Mouse (Mus musculus): ENCODE measurements around the gene Polm. TPM values are rescaled to one million over a fixed set of nuclear protein-coding genes. Genes with fewer than 3 reads are reported as not detected.

The Polm gene
- 7.1 and 10.0 TPM in 2 replicates for polyA plus RNA-seq (2015; fragmentation: Nextera tagmentation; extraction: Ambion mirVana)

GRCm38 (mm10) chr11:5837251-5838246 is at the start of gene Polm:
Gene Polm, minus strand, starts transcription at chr11:5838016.
- Histone ChIP-seq H3K27me3 (no peaks in the 10 kb centered on the region), H3K9ac (peak within 1 kb of the TSS; percentile 62), H3K4me2 (peak within 1 kb of the TSS; percentile 85), H3K36me3 (no peaks in the 10 kb centered on the region; the same call in 1 of the 2 replicates), H3K9me3 (no peaks in the 10 kb centered on the region), H3K4me3 (peak within 1 kb of the TSS; percentile 59), H3K27ac (peak within 1 kb of the TSS; percentile 80), H3K4me1 (peaks cover 11% of the 10 kb centered on the region)
- under 1% methylated on average over 63 of the region's 63 CpGs for WGBS
- ATAC-seq (ENCODE audit: borderline replicate concordance, extremely low read depth, low FRiP score, low TSS enrichment), result peak; percentile 97

- 29% methylated on average over 5 of the region's 5 CpGs for WGBS
- H3K27me3 ChIP-seq, result no peaks in the 10 kb centered on the region
- no peak overlapping the region for H3K4me2 ChIP-seq
- H3K4me3 ChIP-seq, result no peak overlapping the region
- no peak for ATAC-seq (ENCODE audit: borderline replicate concordance, extremely low read depth, low FRiP score, low TSS enrichment)
- no peak overlapping the region for H3K9ac ChIP-seq
- H3K36me3 ChIP-seq, result no peaks in the 10 kb centered on the region
- peaks cover 6% of the 10 kb centered on the region; the same call in 1 of the 2 replicates for H3K4me1 ChIP-seq
- H3K27ac ChIP-seq, result no peak overlapping the region
- H3K9me3 ChIP-seq, result no peaks in the 10 kb centered on the region
These were observed 49.4 kb upstream of the Polm start for GRCm38 (mm10) chr11:5887250-5887649.

- no peaks in the 10 kb centered on the region for H3K36me3 ChIP-seq
- no peak overlapping the region for H3K9ac ChIP-seq
- ATAC-seq (ENCODE audit: borderline replicate concordance, extremely low read depth, low FRiP score, low TSS enrichment), result no peak
- no peaks in the 10 kb centered on the region; the same call in 1 of the 2 replicates for H3K4me1 ChIP-seq
- no peaks in the 10 kb centered on the region for H3K9me3 ChIP-seq
- no peak overlapping the region for H3K4me2 ChIP-seq
- H3K27ac ChIP-seq, result no peak overlapping the region
- H3K27me3 ChIP-seq, result no peaks in the 10 kb centered on the region
- WGBS, result 15% methylated on average over 9 of the region's 9 CpGs
- no peak overlapping the region for H3K4me3 ChIP-seq
These were observed 48.4 kb upstream of the Polm start for GRCm38 (mm10) chr11:5886187-5886586.

GRCm38 (mm10) chr11:5882518-5882917 is 44.7 kb upstream of the Polm start:
- Histone ChIP-seq H3K4me1 (peaks cover 7% of the 10 kb centered on the region), H3K4me2 (no peak overlapping the region), H3K9me3 (no peaks in the 10 kb centered on the region), H3K9ac (no peak overlapping the region), H3K36me3 (no peaks in the 10 kb centered on the region), H3K4me3 (no peak overlapping the region), H3K27ac (no peak overlapping the region), H3K27me3 (no peaks in the 10 kb centered on the region)
- no peak for ATAC-seq (ENCODE audit: borderline replicate concordance, extremely low read depth, low FRiP score, low TSS enrichment)
- 53% methylated on average over 8 of the region's 8 CpGs for WGBS

- no peak overlapping the region for H3K4me3 ChIP-seq
- H3K36me3 ChIP-seq, result peaks cover 16% of the 10 kb centered on the region; the same call in 1 of the 2 replicates
- H3K27ac ChIP-seq, result no peak overlapping the region
- peaks cover 21% of the 10 kb centered on the region for H3K4me1 ChIP-seq
- no peaks in the 10 kb centered on the region for H3K27me3 ChIP-seq
- no peak for ATAC-seq (ENCODE audit: borderline replicate concordance, extremely low read depth, low FRiP score, low TSS enrichment)
- H3K9ac ChIP-seq, result no peak overlapping the region
- no peak overlapping the region for H3K4me2 ChIP-seq
- WGBS, result 50% methylated on average over 5 of the region's 5 CpGs
- H3K9me3 ChIP-seq, result no peaks in the 10 kb centered on the region
These were observed 42.1 kb upstream of the Polm start for GRCm38 (mm10) chr11:5879905-5880304.

- peak overlapping the region; percentile 53 for H3K9ac ChIP-seq
- peak overlapping the region; percentile 83 for H3K4me3 ChIP-seq
- peak overlapping the region; percentile 79 for H3K27ac ChIP-seq
- ATAC-seq (ENCODE audit: borderline replicate concordance, extremely low read depth, low FRiP score, low TSS enrichment), result peak; percentile 1; the same call in 1 of the 2 replicates
- H3K4me1 ChIP-seq, result peaks cover 21% of the 10 kb centered on the region
- 21% methylated on average over 8 of the region's 8 CpGs for WGBS
- H3K36me3 ChIP-seq, result peaks cover 28% of the 10 kb centered on the region
- H3K4me2 ChIP-seq, result peak overlapping the region; percentile 75
- H3K27me3 ChIP-seq, result no peaks in the 10 kb centered on the region
- no peaks in the 10 kb centered on the region for H3K9me3 ChIP-seq
These were observed 40.8 kb upstream of the Polm start for GRCm38 (mm10) chr11:5878661-5879060.

GRCm38 (mm10) chr11:5877921-5878526 is 40.2 kb upstream of the Polm start, which contains the start of gene Pold2:
Gene Pold2, minus strand, starts transcription at chr11:5878292.
- WGBS, result under 1% methylated on average over 50 of the region's 52 CpGs
- peak within 1 kb of the TSS; percentile 86 for H3K9ac ChIP-seq
- H3K4me2 ChIP-seq, result peak within 1 kb of the TSS; percentile 75
- H3K27ac ChIP-seq, result peak within 1 kb of the TSS; percentile 79
- H3K4me3 ChIP-seq, result peak within 1 kb of the TSS; percentile 83
- peak; percentile 99 for ATAC-seq (ENCODE audit: borderline replicate concordance, extremely low read depth, low FRiP score, low TSS enrichment)
- H3K4me1 ChIP-seq, result peaks cover 21% of the 10 kb centered on the region
- H3K27me3 ChIP-seq, result no peaks in the 10 kb centered on the region
- no peaks in the 10 kb centered on the region for H3K9me3 ChIP-seq
- peaks cover 34% of the 10 kb centered on the region for H3K36me3 ChIP-seq

GRCm38 (mm10) chr11:5877421-5877820 is 39.6 kb upstream of the Polm start:
- no peak for ATAC-seq (ENCODE audit: borderline replicate concordance, extremely low read depth, low FRiP score, low TSS enrichment)
- H3K4me1 ChIP-seq, result peaks cover 21% of the 10 kb centered on the region
- peaks cover 40% of the 10 kb centered on the region for H3K36me3 ChIP-seq
- H3K9me3 ChIP-seq, result no peaks in the 10 kb centered on the region
- no peaks in the 10 kb centered on the region for H3K27me3 ChIP-seq
- peak overlapping the region; percentile 86 for H3K9ac ChIP-seq
- WGBS, result 3% methylated on average over 5 of the region's 5 CpGs
- peak overlapping the region; percentile 39 for H3K27ac ChIP-seq
- H3K4me2 ChIP-seq, result peak overlapping the region; percentile 75
- H3K4me3 ChIP-seq, result peak overlapping the region; percentile 83

GRCm38 (mm10) chr11:5873192-5873591 is 35.4 kb upstream of the Polm start:
- Histone ChIP-seq H3K27me3 (no peaks in the 10 kb centered on the region), H3K4me3 (no peak overlapping the region), H3K9me3 (no peaks in the 10 kb centered on the region), H3K27ac (no peak overlapping the region), H3K9ac (no peak overlapping the region), H3K36me3 (peaks cover 71% of the 10 kb centered on the region), H3K4me2 (no peak overlapping the region), H3K4me1 (peaks cover 15% of the 10 kb centered on the region)
- no peak for ATAC-seq (ENCODE audit: borderline replicate concordance, extremely low read depth, low FRiP score, low TSS enrichment)
- WGBS, result 97% methylated on average over 9 of the region's 9 CpGs

GRCm38 (mm10) chr11:5872707-5873106 is 34.9 kb upstream of the Polm start:
- Histone ChIP-seq H3K4me2 (no peak overlapping the region), H3K9me3 (no peaks in the 10 kb centered on the region), H3K27me3 (no peaks in the 10 kb centered on the region), H3K4me3 (no peak overlapping the region), H3K36me3 (peaks cover 74% of the 10 kb centered on the region), H3K27ac (no peak overlapping the region), H3K4me1 (peaks cover 15% of the 10 kb centered on the region), H3K9ac (no peak overlapping the region)
- ATAC-seq (ENCODE audit: borderline replicate concordance, extremely low read depth, low FRiP score, low TSS enrichment), result no peak
- 89% methylated on average over 11 of the region's 11 CpGs for WGBS

GRCm38 (mm10) chr11:5870069-5870468 is 32.3 kb upstream of the Polm start:
- Histone ChIP-seq H3K4me2 (no peak overlapping the region), H3K27me3 (no peaks in the 10 kb centered on the region), H3K9ac (no peak overlapping the region), H3K27ac (no peak overlapping the region), H3K9me3 (no peaks in the 10 kb centered on the region), H3K4me1 (no peaks in the 10 kb centered on the region), H3K4me3 (no peak overlapping the region), H3K36me3 (peaks cover 62% of the 10 kb centered on the region)
- WGBS, result 84% methylated on average over 16 of the region's 16 CpGs
- no peak for ATAC-seq (ENCODE audit: borderline replicate concordance, extremely low read depth, low FRiP score, low TSS enrichment)

GRCm38 (mm10) chr11:5869331-5869730 is 31.5 kb upstream of the Polm start:
- Histone ChIP-seq H3K4me3 (no peak overlapping the region), H3K9ac (no peak overlapping the region), H3K9me3 (no peaks in the 10 kb centered on the region), H3K4me2 (no peak overlapping the region), H3K36me3 (peaks cover 55% of the 10 kb centered on the region), H3K27me3 (no peaks in the 10 kb centered on the region), H3K4me1 (no peaks in the 10 kb centered on the region), H3K27ac (no peak overlapping the region)
- 91% methylated on average over 16 of the region's 16 CpGs for WGBS
- ATAC-seq (ENCODE audit: borderline replicate concordance, extremely low read depth, low FRiP score, low TSS enrichment), result no peak

Data from lung, embryonic 15.5 days (tissue).